Mouse (Mus musculus) liver, postnatal 0 days (tissue): ENCODE data around the gene Kcnk4.

Source experiments
- CTCF ChIP-seq: sonication (generic); IDR thresholded peaks from 2 replicates; pipeline ENCODE4 v1.5.1; 2016; ENCODE audit warnings: antibody characterized with exemption, low read depth
- EP300 ChIP-seq: IDR thresholded peaks from 2 replicates; pipeline ENCODE4 v1.6.1; 2016; ENCODE audit warnings: antibody characterized with exemption, low read depth, mild to moderate bottlenecking

- no peak for TF ChIP-seq EP300
- no peak for TF ChIP-seq CTCF
Observed at GRCm38 (mm10) chr19:6973581-6974190, 39.4 kb upstream of the Kcnk4 start.
